Mouse (Mus musculus): ENCODE measurements around the gene Hspa12b. TPM values are rescaled to one million over a fixed set of nuclear protein-coding genes. Genes with fewer than 3 reads are reported as not detected.

The Hspa12b gene
- total RNA-seq, 1 experiment from 2014 or later, result not detected

DNA sequence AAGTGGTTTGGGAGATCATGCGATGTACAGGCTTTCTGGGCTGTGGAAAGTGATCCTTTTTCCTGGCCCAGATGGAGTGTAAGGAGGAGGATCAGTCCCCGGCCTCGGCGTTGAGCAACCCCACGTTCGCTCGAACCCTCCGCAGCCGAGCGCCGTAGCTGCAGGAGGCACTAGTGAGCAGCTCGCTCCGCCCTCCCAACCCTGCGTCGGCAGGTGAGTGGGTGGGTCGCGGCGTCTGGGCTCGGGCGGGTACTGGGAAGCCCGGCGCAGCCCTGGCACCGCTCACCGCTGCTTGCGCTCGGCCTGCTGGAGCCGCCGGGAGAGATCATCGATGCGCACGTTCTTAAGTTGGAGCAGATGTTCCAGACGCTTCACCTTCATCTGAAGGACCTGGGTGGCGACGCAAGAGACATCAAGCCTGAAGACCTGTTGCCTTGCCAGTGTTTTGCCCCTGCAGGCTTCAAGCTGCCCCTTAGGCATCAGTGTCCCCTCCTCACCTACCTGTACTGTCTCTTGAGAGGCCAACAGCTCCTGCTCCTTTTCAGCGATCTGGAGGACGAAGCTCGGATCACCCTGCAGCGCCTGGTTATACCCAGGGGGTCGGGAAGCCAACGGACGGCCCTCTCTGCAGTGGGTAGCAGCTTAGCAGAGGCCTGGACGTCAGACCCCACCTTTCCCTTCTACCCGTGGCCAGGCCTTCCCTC lies 44.5 kb downstream of the Hspa12b start:
- ATAC-seq (replicated peaks; ENCODE audit: insufficient number of reproducible peaks, low FRiP score, low TSS enrichment, poor library complexity, severe bottlenecking), result no peak

DNA sequence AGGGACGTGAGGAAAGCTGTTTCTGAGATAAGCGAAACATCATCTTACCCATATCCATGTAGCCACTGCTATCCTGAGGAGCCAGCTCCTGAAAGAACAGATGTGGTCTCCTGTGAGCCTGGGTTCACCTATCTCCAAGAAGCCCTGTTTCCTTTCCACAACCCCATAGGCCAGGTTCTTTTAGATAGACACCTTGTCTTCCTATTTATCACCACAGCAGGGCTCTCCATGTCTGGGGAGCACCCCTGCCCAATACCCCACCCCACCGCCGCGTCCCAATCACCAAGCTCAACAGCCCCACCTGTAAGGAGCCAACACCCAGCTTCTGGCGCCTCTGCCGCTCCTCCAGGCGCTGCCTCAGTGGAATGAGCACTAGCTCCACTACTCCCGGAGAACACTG lies 45.2 kb downstream of the Hspa12b start:
- no peak for ATAC-seq (replicated peaks; ENCODE audit: insufficient number of reproducible peaks, low FRiP score, low TSS enrichment, poor library complexity, severe bottlenecking)

DNA sequence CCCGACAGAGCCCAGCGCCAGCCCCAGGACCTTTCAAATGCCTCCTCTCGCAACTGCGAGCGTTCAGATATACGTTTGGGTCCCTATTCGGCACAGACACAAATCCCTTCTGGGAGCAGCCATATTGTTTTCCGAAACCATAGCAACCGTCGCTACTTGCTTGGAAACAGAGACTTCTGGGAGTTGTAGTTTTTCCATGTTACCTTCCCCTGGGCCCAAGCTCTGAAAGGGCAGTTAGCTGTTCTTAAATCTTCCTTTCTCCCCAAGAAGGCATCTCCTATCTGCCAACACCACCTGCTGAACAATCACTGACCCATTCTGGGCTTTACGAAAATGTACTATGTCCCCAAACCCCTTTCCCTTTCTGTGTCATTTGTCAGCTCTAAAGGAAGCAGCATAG lies 47.6 kb downstream of the Hspa12b start:
- peak; percentile 67 for ATAC-seq (replicated peaks; ENCODE audit: insufficient number of reproducible peaks, low FRiP score, low TSS enrichment, poor library complexity, severe bottlenecking)

DNA sequence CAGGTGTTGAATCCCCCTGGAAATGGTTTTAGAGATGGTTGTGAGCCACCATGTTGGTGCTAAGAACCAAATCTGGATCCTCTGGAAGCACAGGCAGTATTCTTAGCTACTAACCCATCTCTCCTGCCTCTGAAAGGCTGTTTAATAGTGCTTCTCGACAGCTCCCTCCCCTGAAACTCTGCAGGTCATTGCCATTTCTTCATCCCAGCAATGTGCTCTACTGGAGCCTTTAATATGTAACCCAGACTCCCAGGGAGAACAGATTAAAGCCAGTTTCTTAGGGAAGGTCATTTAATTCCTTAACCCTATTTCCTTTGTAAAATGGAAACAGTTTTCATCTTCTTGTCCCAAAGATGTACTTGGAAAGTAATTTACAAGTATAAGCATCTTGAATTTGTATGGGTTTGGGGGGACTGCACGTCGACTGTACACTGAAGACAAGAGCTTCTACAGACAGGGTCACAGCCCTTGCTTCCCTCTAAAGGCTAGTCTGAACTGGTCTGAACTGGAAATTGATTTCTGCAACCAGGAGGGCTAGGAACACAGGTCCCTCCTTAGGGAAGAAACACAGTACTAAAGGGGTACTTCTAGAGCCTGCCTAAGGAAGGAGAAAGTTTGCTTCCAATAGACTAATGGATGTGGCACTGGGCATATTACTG lies 48.3 kb downstream of the Hspa12b start:
- no peak for ATAC-seq (replicated peaks; ENCODE audit: insufficient number of reproducible peaks, low FRiP score, low TSS enrichment, poor library complexity, severe bottlenecking)

DNA sequence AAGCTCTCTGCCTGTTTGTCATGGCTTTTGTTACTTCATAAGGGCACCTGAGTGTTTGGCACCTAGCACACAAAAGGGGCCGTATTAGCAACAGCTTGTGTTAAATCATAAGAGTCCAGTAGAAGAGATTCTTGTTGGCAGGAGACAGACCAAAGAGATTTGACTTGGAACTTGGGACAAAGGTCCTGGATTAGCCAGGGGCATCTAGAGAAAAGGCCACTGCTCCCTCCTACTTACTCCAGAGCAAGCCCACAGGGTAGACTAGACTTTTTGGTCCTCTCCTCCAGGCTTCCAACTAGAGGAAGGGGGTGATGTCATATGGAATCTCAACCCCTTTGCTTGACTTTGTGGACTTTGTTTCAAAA lies 48.8 kb downstream of the Hspa12b start:
- ATAC-seq (replicated peaks; ENCODE audit: insufficient number of reproducible peaks, low FRiP score, low TSS enrichment, poor library complexity, severe bottlenecking), result no peak

DNA sequence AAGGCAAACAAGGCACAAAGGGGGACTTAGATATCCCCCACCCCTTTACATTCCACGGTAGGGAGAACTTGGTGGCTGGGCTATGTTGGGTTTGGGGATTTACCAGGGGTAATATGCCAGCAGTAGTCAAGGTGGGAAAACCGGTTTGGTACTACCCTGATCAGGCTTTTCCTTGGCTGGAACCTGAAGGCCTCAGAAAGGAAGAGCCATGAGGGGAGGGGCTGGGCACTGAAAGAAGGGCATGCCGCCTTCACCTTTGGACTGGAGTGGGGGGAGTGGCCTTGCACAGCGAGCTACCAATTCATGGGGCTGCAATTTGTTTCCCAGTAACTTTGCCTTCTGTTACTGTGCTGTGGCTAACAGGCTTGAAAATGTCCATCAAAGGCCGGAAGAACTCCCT lies 49.4 kb downstream of the Hspa12b start:
- no peak for ATAC-seq (replicated peaks; ENCODE audit: insufficient number of reproducible peaks, low FRiP score, low TSS enrichment, poor library complexity, severe bottlenecking)

DNA sequence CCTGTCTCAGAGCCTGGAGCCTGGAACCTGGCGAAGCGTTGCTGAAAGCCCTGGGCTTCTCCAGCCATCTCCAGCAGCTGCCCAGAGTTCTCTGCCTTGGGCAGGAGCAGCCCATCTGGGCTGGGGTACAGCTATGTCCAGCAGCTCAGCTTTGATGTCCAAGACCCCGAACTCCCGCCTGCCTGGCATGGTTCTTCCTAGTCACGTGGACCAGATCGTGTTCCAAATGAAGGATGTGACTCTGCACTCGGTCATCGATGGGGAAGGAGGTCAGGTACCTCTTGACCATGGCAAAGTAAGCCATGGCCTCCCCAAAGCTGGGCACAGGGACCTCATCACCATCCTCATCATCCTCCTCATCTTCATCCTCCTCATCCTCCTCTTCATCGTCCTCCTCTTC lies 50.9 kb downstream of the Hspa12b start:
- ATAC-seq (replicated peaks; ENCODE audit: insufficient number of reproducible peaks, low FRiP score, low TSS enrichment, poor library complexity, severe bottlenecking), result no peak

DNA sequence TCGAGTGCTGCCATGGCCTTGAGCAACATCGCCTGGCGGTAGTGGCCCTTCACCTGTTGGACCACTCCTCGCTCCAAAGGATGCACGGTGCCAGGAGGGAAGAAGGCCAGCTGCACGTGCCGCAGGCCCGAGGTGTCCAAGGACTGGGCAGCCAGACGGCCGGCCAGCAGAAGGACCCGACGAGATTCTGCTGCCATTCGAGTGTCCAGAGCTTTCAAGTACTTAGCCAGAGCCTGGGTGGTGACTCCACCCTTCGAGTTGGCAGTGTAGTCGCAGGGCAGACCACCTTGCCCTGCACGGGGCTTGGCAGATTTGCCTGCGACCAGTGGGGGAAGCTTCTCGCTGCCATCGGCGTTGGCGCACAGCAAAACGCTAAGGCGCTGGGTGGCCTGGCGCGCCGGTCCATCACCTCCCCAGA lies 51.8 kb downstream of the Hspa12b start:
- no peak for ATAC-seq (replicated peaks; ENCODE audit: insufficient number of reproducible peaks, low FRiP score, low TSS enrichment, poor library complexity, severe bottlenecking)

DNA sequence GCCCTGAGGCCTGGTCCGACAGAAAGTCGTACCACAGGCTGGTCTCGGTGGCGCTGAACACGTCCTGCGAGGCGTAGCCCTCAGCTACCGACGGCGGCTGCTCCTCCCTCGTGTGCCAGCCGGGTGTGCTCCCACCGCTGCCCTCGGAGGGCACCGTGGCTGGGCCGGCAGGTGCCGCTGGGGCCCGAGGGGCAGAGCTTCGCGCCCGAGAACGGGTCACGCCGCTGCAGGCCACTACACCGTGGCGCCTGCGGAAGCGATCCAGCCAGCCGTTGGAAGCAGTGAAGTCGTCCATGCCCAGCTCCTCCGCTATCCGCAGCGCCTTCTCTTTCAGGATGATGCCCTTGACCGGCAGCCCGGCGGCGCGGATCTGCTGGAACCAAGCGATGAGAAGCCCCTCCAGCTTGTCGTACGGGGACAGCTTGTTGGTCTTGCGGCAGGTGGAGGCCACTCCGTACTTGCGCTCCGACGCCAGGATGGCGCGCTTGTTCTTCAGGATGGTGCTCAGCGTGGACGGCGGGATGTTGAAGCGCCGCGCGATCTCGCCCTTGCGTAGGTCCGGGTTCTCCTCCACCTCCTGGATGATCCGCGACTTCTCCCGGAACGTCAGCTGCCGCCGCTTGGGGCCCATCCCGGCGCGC lies 52.3 kb downstream of the Hspa12b start:
- ATAC-seq (replicated peaks; ENCODE audit: insufficient number of reproducible peaks, low FRiP score, low TSS enrichment, poor library complexity, severe bottlenecking), result peak; percentile 36; the same call in 1 of the 2 replicates

DNA sequence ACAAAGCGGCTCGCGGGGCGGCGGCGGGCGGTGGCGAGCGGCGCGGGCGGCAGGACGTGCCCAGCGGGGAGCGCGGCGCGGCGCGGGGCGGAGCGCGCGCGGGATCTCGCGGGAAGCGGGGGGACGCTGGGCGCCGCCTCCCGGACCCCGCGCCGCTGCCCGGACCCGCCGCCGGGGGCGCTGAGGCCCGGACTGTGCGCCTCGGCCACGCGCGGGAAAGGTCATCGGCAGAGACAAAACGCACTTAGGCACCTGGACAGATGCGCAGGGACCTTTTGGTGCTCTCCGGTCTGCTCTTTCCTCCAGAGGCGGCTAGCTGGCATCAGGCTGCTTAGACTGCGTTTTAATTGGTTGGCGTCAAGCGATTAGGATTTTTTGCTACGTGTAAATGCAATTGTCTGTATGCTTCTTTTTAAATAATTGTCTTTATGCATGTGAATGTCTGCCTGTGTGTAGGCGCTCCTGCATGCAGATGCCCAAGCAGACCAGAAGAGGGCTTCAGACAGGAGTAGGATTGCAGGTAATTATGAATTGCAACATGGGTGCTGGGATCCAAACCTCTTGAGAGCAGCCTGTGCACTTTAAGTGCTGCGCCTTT lies 53.0 kb downstream of the Hspa12b start, which contains the start of gene Cenpb:
Gene Cenpb (minus strand): TSS at position 78 of the 598 bp plus-strand sequence.
- peak; percentile 37; the same call in 1 of the 2 replicates for ATAC-seq (replicated peaks; ENCODE audit: insufficient number of reproducible peaks, low FRiP score, low TSS enrichment, poor library complexity, severe bottlenecking)

DNA sequence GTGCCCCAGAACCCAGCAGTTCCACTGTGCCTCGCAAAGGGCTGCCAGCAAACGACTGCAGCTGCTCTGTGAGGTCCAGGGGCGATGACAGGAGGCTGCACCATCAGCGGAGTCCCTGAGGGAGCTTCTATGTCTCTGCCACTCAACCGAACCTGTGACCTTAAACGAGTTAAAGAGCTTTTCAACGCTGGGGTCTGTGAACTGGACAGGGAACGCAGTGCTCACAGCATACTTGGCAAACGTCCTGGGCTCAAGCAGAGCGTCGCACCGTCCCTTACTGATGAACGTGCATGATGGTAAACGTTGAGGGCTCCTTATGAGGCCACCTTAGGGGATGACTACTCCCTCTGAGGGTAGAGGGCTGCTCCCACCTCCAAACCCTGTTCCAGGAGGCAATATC lies 59.3 kb downstream of the Hspa12b start:
- no peak for ATAC-seq (replicated peaks; ENCODE audit: insufficient number of reproducible peaks, low FRiP score, low TSS enrichment, poor library complexity, severe bottlenecking)

DNA sequence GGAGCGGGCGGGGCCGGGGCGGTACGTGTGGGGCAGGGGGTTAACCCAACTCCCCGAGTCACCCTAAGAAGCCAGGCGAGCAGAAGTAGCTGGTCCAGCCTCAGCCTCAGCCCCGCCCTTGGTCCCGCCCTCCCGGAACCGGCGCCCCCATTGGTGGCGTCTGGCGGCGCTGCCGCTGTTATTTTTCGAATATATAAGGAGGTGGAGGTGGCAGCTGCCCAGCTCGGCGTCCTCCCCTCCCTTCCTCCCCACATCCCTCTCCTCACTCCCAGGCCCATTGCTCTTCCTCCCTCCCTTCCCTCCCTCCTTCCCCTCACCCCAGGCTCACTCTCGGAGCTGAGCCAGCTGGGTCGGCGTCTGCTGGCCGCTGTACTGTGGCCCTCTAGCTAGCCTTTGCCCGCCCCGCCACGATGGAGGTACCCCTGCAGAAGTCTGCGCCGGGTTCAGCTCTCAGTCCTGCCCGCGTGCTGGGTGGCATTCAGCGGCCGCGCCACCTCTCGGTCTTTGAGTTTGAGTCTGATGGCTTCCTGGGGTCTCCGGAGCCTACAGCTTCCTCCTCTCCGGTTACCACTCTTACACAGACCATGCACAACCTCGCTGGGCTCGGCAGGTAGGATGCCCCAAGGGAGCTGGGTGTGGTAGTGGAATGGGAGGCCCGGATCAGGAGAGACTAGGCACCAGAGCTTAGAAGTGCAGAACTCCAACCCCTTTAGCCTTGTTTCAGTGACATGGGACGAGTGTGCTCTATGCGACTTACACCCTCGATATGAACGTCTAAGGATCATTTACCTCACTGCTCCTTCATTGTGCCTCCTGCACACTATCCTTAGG lies 59.9 kb downstream of the Hspa12b start, which contains the start of the genes Cdc25b and Spef1:
Gene Cdc25b (plus strand): TSS at position 179 of the 831 bp plus-strand sequence.
Gene Spef1 (minus strand): TSS at position 512 of the 831 bp plus-strand sequence.
- peak; percentile 70 for ATAC-seq (replicated peaks; ENCODE audit: insufficient number of reproducible peaks, low FRiP score, low TSS enrichment, poor library complexity, severe bottlenecking)

DNA sequence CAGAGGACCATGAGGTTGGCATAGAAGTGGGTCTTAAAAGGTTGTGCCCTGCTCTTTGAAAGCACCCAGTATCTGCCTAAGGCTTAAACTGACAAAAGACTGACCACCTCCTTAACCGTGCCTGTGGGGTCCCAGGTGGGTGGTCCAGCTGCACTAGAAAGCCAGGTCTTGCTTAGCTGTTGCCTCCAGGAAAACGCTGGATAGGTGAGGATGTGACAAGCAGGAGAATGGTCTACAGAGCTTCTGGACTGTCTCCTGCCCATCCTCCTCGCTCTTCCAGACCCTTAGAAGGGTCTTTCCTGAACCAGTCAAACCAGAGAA lies 60.5 kb downstream of the Hspa12b start:
- no peak for ATAC-seq (replicated peaks; ENCODE audit: insufficient number of reproducible peaks, low FRiP score, low TSS enrichment, poor library complexity, severe bottlenecking)

DNA sequence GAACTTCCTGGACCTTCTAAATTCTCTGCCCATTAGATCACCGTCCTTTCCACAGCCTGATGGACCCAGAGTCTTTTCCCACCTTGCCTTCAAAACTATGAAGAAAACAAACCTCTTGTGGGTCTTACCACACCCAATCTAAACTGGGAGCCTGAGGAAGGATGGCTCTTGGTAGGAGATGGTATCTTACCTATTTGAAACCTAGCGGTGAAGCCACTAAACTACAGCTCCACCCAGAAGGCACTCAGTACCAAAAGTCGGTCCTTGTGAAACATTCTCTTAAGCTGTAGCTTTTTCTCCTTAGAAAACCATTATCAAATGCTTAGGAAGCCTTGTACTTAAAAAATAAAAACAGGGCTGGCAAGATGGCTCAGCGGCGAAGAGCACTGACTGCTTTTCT lies 61.2 kb downstream of the Hspa12b start:
- ATAC-seq (replicated peaks; ENCODE audit: insufficient number of reproducible peaks, low FRiP score, low TSS enrichment, poor library complexity, severe bottlenecking), result no peak

DNA sequence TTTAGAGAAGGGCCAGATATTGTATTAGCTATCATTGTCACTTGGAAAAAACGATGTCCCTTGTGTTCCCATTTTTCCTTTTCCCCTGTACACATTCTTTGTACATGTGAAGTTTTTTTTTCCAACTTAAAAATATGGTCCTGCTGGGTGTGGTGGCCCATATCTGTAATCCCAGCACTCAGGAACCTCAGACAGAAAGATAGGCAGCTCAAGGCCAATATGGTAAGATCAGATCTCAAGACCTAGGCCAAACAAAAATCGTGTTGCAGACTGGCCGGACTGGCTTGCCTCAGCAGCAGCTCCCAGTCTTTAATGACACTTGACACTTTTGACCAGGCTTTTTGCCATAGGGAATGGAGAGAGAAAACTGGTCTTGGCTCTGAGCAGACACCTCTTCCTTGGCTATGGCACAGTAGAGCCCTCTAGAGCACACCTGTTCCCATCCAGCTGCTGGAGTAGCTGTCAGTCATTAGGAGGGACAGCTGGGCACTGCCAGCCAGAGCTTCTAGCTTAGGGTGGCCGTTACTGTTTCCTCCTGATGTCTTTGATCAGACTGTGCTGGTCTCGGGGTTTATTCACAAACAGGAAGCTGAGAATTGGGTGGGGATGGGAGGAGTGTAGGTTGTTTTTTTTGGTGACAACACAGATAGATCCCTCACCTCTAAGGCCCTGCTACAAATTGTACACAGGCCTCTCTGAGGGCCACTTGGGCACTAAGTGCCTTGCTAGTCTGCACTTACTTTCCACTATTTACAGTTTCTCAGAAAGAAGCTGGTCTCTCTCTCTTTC lies 62.6 kb downstream of the Hspa12b start:
- no peak; the same call in 1 of the 2 replicates for ATAC-seq (replicated peaks; ENCODE audit: insufficient number of reproducible peaks, low FRiP score, low TSS enrichment, poor library complexity, severe bottlenecking)

DNA sequence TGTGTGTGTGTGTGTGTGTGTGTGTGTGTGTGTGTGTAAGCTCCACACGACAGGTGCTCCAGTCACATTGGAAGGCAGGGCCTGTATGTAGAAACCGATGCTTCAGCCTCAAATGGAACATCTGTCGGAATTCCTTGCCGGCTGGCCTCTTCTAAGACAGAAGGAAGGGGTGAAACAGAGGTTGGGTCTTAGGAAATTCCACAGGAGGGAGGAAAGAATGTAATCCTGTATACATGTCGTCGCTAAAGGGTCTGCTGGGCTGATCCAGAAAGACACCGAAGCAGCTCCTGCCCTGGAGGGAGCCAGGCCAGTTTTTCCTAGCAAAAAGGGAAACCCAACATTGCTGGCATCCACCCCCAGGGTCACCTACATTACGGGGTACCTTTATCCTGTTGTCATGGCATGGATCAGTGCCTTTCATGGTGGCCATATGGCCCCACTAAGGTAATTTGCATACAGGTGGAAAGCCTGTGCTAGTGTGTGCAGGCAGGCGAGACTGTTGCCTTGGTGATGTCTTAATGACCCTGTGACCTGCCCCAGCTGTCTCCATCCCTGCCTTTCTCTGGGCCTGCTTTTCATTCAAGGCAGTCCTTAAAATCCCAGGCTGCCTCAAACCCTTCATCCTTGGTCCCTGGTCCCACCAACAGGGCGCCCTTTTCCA lies 63.4 kb downstream of the Hspa12b start:
- ATAC-seq (replicated peaks; ENCODE audit: insufficient number of reproducible peaks, low FRiP score, low TSS enrichment, poor library complexity, severe bottlenecking), result 0 out of 2 replicates have a peak, but pooled peaks have one; percentile 29

DNA sequence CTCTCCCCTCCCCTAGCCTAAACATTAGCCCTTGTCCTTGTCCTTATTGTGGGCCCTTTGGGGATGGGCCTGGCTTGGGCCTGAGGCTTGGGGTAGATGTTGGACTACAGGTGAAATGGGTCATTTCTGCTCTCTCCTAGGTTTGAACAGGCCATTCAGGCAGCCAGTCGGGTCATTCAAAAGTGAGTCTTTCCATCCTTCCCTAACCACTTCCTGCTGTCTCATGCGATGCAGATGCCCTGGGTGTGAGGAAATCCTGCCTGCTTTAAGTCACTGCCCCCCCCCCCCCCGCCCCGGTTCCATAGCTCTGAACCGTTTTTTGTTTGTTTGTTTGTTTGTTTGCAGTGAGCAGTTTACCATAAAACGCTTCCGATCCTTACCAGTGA lies 63.9 kb downstream of the Hspa12b start:
- no peak for ATAC-seq (replicated peaks; ENCODE audit: insufficient number of reproducible peaks, low FRiP score, low TSS enrichment, poor library complexity, severe bottlenecking)

Data from monocyte, adult 5-6 weeks (primary cell).